Mouse (Mus musculus) limb, embryonic 14.5 days (tissue): ENCODE results near the gene Txnip. TPM values are rescaled to one million over a fixed set of nuclear protein-coding genes. Genes with fewer than 3 reads are reported as not detected.

Experiments used
- ATAC-seq: fragments of 200-750 bp; cut with Nextera tagmentation; 2 replicates; pipeline ENCODE4 v1.8.0; 2017; ENCODE audit warnings: low read depth, moderate number of reproducible peaks, moderate TSS enrichment; ENCODE audit not compliant: low FRiP score
- DNase-seq: peaks from one replicate; pipeline ENCODE4 v3.0.0-alpha.2; 2015; ENCODE audit warnings: low spot score
- H3K27ac ChIP-seq: fragments of 300-500 bp; sonication (generic); replicated peaks from 2 replicates; pipeline ENCODE4 v1.5.1; 2014; ENCODE audit warnings: low read depth, mild to moderate bottlenecking, low read length, moderate library complexity, mixed read lengths
- H3K27me3 ChIP-seq: fragments of 300-500 bp; sonication (generic); 2 replicates; pipeline ENCODE4 v1.6.1; 2014; ENCODE audit warnings: low read length, mixed read lengths; ENCODE audit not compliant: control insufficient read depth, insufficient read depth
- H3K36me3 ChIP-seq: fragments of 300-500 bp; sonication (generic); 2 replicates; pipeline ENCODE4 v1.6.1; 2014; ENCODE audit warnings: mild to moderate bottlenecking, low read length, moderate library complexity, mixed read lengths; ENCODE audit not compliant: control insufficient read depth, insufficient read depth
- H3K4me1 ChIP-seq: fragments of 300-500 bp; sonication (generic); 2 replicates; pipeline ENCODE4 v1.6.1; 2014; ENCODE audit warnings: antibody characterized with exemption, low read length, mixed read lengths; ENCODE audit not compliant: control insufficient read depth, insufficient read depth
- H3K4me2 ChIP-seq: fragments of 300-500 bp; sonication (generic); replicated peaks from 2 replicates; pipeline ENCODE4 v1.6.1; 2014; ENCODE audit warnings: low read depth, mild to moderate bottlenecking, low read length, moderate library complexity; ENCODE audit not compliant: severe bottlenecking
- H3K4me3 ChIP-seq: fragments of 300-500 bp; sonication (generic); replicated peaks from 2 replicates; pipeline ENCODE4 v1.5.1; 2014; ENCODE audit warnings: low read length
- H3K9ac ChIP-seq: fragments of 300-500 bp; sonication (generic); 2 replicates; pipeline ENCODE4 v1.6.1; 2014; ENCODE audit warnings: mild to moderate bottlenecking, low read depth, low read length, moderate library complexity; ENCODE audit not compliant: severe bottlenecking
- H3K9me3 ChIP-seq: fragments of 300-500 bp; sonication (generic); 2 replicates; pipeline ENCODE4 v1.6.1; 2016; ENCODE audit warnings: low read length; ENCODE audit not compliant: control insufficient read depth
- POLR2A ChIP-seq: fragments of 200-500 bp; IDR thresholded peaks from 2 replicates; pipeline ENCODE4 v1.8.0; 2012; ENCODE audit warnings: inconsistent platforms, mild to moderate bottlenecking, moderate library complexity, borderline replicate concordance; ENCODE audit not compliant: insufficient read depth, insufficient read length; ENCODE audit errors: extremely low read depth
- WGBS: fragments of 180-500 bp; shearing (Covaris S2); extraction: QIAGEN DNeasy Blood & Tissue Kit; methylation state at CpG from one replicate; pipeline ENCODE4 v1.1.7; 2014; 5-methylcytosine and 5-hydroxymethylcytosine counted together
- polyA plus RNA-seq, 2 experiments: library from polyadenylated mRNA; depleted of rRNA in 1 of 2; stranded (reverse) in 1 of 2; unstranded in 1 of 2; fragments of >200 nt; fragmentation: Nextera tagmentation in 1 of 2; extraction: Ambion mirVana in 1 of 2; gene quantifications; 2 replicates each; pipeline versions ENCODE4 v1.2.1 to v1.2.3; 2012 to 2014

Txnip gene
- polyA plus RNA-seq, 2 experiments = 167 to 211 TPM

GRCm38 (mm10) chr3:96551203-96551602 is 6.6 kb upstream of the Txnip start:
- Histone ChIP-seq H3K9ac (peak overlapping the region; percentile 9; the same call in 1 of the 2 replicates), H3K4me1 (peaks cover 11% of the 10 kb centered on the region), H3K4me2 (no peak overlapping the region), H3K27ac (no peak overlapping the region), H3K27me3 (no peaks in the 10 kb centered on the region), H3K36me3 (no peaks in the 10 kb centered on the region), H3K9me3 (no peaks in the 10 kb centered on the region), H3K4me3 (no peak overlapping the region)
- 18% methylated on average over 8 of the region's 8 CpGs for WGBS
- DNase-seq (peak; percentile 78), ATAC-seq (no peak)
- TF ChIP-seq POLR2A = no peak

- no peak overlapping the region for H3K4me3 ChIP-seq
- H3K27me3 ChIP-seq = no peaks in the 10 kb centered on the region
- no peak overlapping the region for H3K27ac ChIP-seq
- H3K36me3 ChIP-seq = no peaks in the 10 kb centered on the region
- H3K4me2 ChIP-seq = no peak overlapping the region
- no peak for TF ChIP-seq POLR2A
- H3K4me1 ChIP-seq = peaks cover 17% of the 10 kb centered on the region
- H3K9me3 ChIP-seq = no peaks in the 10 kb centered on the region
- H3K9ac ChIP-seq = peak overlapping the region; percentile 9; the same call in 1 of the 2 replicates
- ATAC-seq = no peak
- WGBS = 67% methylated on average over 7 of the region's 7 CpGs
- no peak for DNase-seq
Observed at GRCm38 (mm10) chr3:96551890-96552289, 5.9 kb upstream of the Txnip start.

GRCm38 (mm10) chr3:96553601-96554000 is 4.2 kb upstream of the Txnip start:
- no peak overlapping the region for H3K9ac ChIP-seq
- no peak for DNase-seq
- no peaks in the 10 kb centered on the region for H3K9me3 ChIP-seq
- H3K4me2 ChIP-seq = no peak overlapping the region
- peaks cover 19% of the 10 kb centered on the region for H3K4me1 ChIP-seq
- no peak for ATAC-seq
- H3K27me3 ChIP-seq = no peaks in the 10 kb centered on the region
- H3K4me3 ChIP-seq = no peak overlapping the region
- WGBS = 65% methylated on average over 6 of the region's 6 CpGs
- TF ChIP-seq POLR2A = no peak
- H3K36me3 ChIP-seq = no peaks in the 10 kb centered on the region
- no peak overlapping the region for H3K27ac ChIP-seq

GRCm38 (mm10) chr3:96554251-96554650 is 3.5 kb upstream of the Txnip start:
- Histone ChIP-seq H3K36me3 (0 out of 2 replicates have a peak, but pooled peaks cover under 1% of the 10 kb centered on the region), H3K4me3 (no peak overlapping the region), H3K27ac (no peak overlapping the region), H3K4me2 (no peak overlapping the region), H3K9me3 (no peaks in the 10 kb centered on the region), H3K9ac (no peak overlapping the region), H3K4me1 (peaks cover 20% of the 10 kb centered on the region), H3K27me3 (no peaks in the 10 kb centered on the region)
- 84% methylated on average over 6 of the region's 6 CpGs for WGBS
- no peak for TF ChIP-seq POLR2A
- DNase-seq = no peak
- ATAC-seq = no peak

- H3K9ac ChIP-seq = no peak overlapping the region
Observed at GRCm38 (mm10) chr3:96555041-96555596, 2.6 kb upstream of the Txnip start.

More at GRCm38 (mm10) chr3:96555041-96555596, 2.6 kb upstream of the Txnip start:
- Histone ChIP-seq H3K4me3 (no peak overlapping the region), H3K9me3 (no peaks in the 10 kb centered on the region), H3K27me3 (no peaks in the 10 kb centered on the region), H3K4me2 (no peak overlapping the region), H3K4me1 (peaks cover 28% of the 10 kb centered on the region), H3K27ac (peak overlapping the region; percentile 55), H3K36me3 (peaks cover 9% of the 10 kb centered on the region)
- DNase-seq = peak; percentile 75
- WGBS = 33% methylated on average over 12 of the region's 12 CpGs
- TF ChIP-seq POLR2A = no peak
- ATAC-seq = 0 out of 2 replicates have a peak, but pooled peaks have one; percentile 16
